Mouse (Mus musculus): ENCODE results near the gene Lat2.

- 0 out of 2 replicates have a peak, but pooled peaks have one; percentile 28 for TF ChIP-seq CTCF (IDR thresholded peaks at IDR 0.05; ENCODE audit: extremely low read depth, insufficient read depth, low read length)
- TF ChIP-seq POLR2A (IDR thresholded peaks at IDR 0.05; ENCODE audit: extremely low read depth, insufficient read depth, low read length), result no peak
Observed at GRCm38 (mm10) chr5:134650926-134651325, 36.1 kb upstream of the Lat2 start.
